Mouse (Mus musculus) kidney, postnatal 0 days (tissue): ENCODE measurements at regions not wholly inside any gene's neighbourhood (a gene's known extent, or its start where the extent isn't known, plus 50 kb on each side); places are given as distances from the start of the nearest gene placed in this dataset.

Experiments used
- ATAC-seq: fragments of 200-750 bp; cut with Nextera tagmentation; replicated peaks from 2 replicates; pipeline ENCODE4 v1.8.0; 2017; ENCODE audit warnings: low read depth, moderate number of reproducible peaks, moderate TSS enrichment, moderate library complexity; ENCODE audit not compliant: low FRiP score
- DNase-seq: peaks from one replicate; pipeline ENCODE4 v3.0.0-alpha.2; 2016; ENCODE audit warnings: low spot score
- H3K27ac ChIP-seq: fragments of 300-500 bp; sonication (generic); 2 replicates; pipeline ENCODE4 v1.5.1; 2014; ENCODE audit warnings: mild to moderate bottlenecking
- H3K27me3 ChIP-seq: fragments of 300-500 bp; sonication (generic); 2 replicates; pipeline ENCODE4 v1.6.1; 2014; ENCODE audit warnings: low read length, mixed read lengths; ENCODE audit not compliant: insufficient read depth
- H3K36me3 ChIP-seq: fragments of 300-500 bp; sonication (generic); 2 replicates; pipeline ENCODE4 v1.6.1; 2014; ENCODE audit warnings: low read length, mixed read lengths; ENCODE audit not compliant: insufficient read depth
- H3K4me1 ChIP-seq: fragments of 300-500 bp; sonication (generic); replicated peaks from 2 replicates; pipeline ENCODE4 v1.6.1; 2014; ENCODE audit warnings: antibody characterized with exemption, low read length, mixed read lengths; ENCODE audit not compliant: insufficient read depth
- H3K4me2 ChIP-seq: fragments of 300-500 bp; sonication (generic); 2 replicates; pipeline ENCODE4 v1.6.1; 2014; ENCODE audit warnings: mild to moderate bottlenecking, low read length, moderate library complexity, mixed read lengths
- H3K4me3 ChIP-seq: fragments of 300-500 bp; sonication (generic); replicated peaks from 2 replicates; pipeline ENCODE4 v1.5.1; 2014; ENCODE audit warnings: low read depth, low read length
- H3K9ac ChIP-seq: fragments of 300-500 bp; sonication (generic); 2 replicates; pipeline ENCODE4 v1.6.1; 2014; ENCODE audit warnings: low read depth, low read length
- H3K9me3 ChIP-seq: fragments of 300-500 bp; sonication (generic); replicated peaks from 2 replicates; pipeline ENCODE4 v1.6.1; 2016; ENCODE audit warnings: low read length, inconsistent platforms, mixed read lengths
- CTCF ChIP-seq: IDR thresholded peaks from 2 replicates; pipeline ENCODE4 v1.5.1; 2016; ENCODE audit warnings: antibody characterized with exemption, low read depth, mild to moderate bottlenecking, moderate library complexity
- WGBS: fragments of 180-500 bp; shearing (Covaris S2); extraction: QIAGEN DNeasy Blood & Tissue Kit; methylation state at CpG from one replicate; pipeline ENCODE4 v1.1.7; 2014; 5-methylcytosine and 5-hydroxymethylcytosine counted together

GRCm38 (mm10) chr10:111111020-111111419 lies 53.5 kb upstream of the Osbpl8 start:
- H3K27me3 ChIP-seq = no peaks in the 10 kb centered on the region
- no peak overlapping the region for H3K9ac ChIP-seq
- H3K27ac ChIP-seq = no peak overlapping the region
- 79% methylated on average over 10 of the region's 10 CpGs for WGBS
- TF ChIP-seq CTCF = no peak
- H3K36me3 ChIP-seq = no peaks in the 10 kb centered on the region
- DNase-seq (no peak), ATAC-seq (no peak)
- no peaks in the 10 kb centered on the region for H3K9me3 ChIP-seq
- no peak overlapping the region for H3K4me3 ChIP-seq
- no peak overlapping the region for H3K4me2 ChIP-seq
- no peaks in the 10 kb centered on the region for H3K4me1 ChIP-seq

- ATAC-seq = no peak
- H3K4me3 ChIP-seq = no peak overlapping the region
- peak; percentile 89 for DNase-seq
- no peaks in the 10 kb centered on the region for H3K36me3 ChIP-seq
- no peaks in the 10 kb centered on the region for H3K9me3 ChIP-seq
- no peak overlapping the region for H3K27ac ChIP-seq
- peak overlapping the region; percentile 41 for H3K4me2 ChIP-seq
- H3K9ac ChIP-seq = no peak overlapping the region
- WGBS = 44% methylated on average over 24 of the region's 24 CpGs
- no peaks in the 10 kb centered on the region for H3K27me3 ChIP-seq
- peak; percentile 87 for TF ChIP-seq CTCF
- no peaks in the 10 kb centered on the region for H3K4me1 ChIP-seq
These were observed 55.6 kb upstream of the Osbpl8 start for GRCm38 (mm10) chr10:111108658-111109633.

GRCm38 (mm10) chr10:111107852-111108251 lies 56.7 kb upstream of the Osbpl8 start:
- Histone ChIP-seq H3K27me3 (no peaks in the 10 kb centered on the region), H3K9ac (no peak overlapping the region), H3K27ac (no peak overlapping the region), H3K9me3 (no peaks in the 10 kb centered on the region), H3K36me3 (no peaks in the 10 kb centered on the region), H3K4me3 (no peak overlapping the region), H3K4me1 (no peaks in the 10 kb centered on the region), H3K4me2 (no peak overlapping the region)
- no peak for TF ChIP-seq CTCF
- DNase-seq = no peak
- ATAC-seq = no peak
- 86% methylated on average over 5 of the region's 5 CpGs for WGBS

GRCm38 (mm10) chr10:111107387-111107786 lies 57.2 kb upstream of the Osbpl8 start:
- 71% methylated on average over 7 of the region's 7 CpGs for WGBS
- 0 out of 2 replicates have a peak, but pooled peaks have one; percentile 18 for ATAC-seq
- no peak for DNase-seq
- Histone ChIP-seq H3K9me3 (no peaks in the 10 kb centered on the region), H3K4me3 (no peak overlapping the region), H3K36me3 (no peaks in the 10 kb centered on the region), H3K4me2 (no peak overlapping the region), H3K4me1 (no peaks in the 10 kb centered on the region), H3K9ac (no peak overlapping the region), H3K27ac (no peak overlapping the region), H3K27me3 (no peaks in the 10 kb centered on the region)
- TF ChIP-seq CTCF = peak; percentile 68

- Histone ChIP-seq H3K27ac (no peak overlapping the region), H3K4me3 (no peak overlapping the region), H3K9me3 (no peaks in the 10 kb centered on the region), H3K9ac (no peak overlapping the region), H3K36me3 (no peaks in the 10 kb centered on the region), H3K4me2 (no peak overlapping the region), H3K27me3 (no peaks in the 10 kb centered on the region), H3K4me1 (no peaks in the 10 kb centered on the region)
- WGBS = 77% methylated on average over 5 of the region's 5 CpGs
- DNase-seq (no peak), ATAC-seq (peak; percentile 65)
- no peak for TF ChIP-seq CTCF
These were observed 58.1 kb upstream of the Osbpl8 start for GRCm38 (mm10) chr10:111106411-111106810.

GRCm38 (mm10) chr10:111105662-111106061 lies 58.9 kb upstream of the Osbpl8 start:
- Histone ChIP-seq H3K9me3 (no peaks in the 10 kb centered on the region), H3K36me3 (no peaks in the 10 kb centered on the region), H3K4me2 (no peak overlapping the region), H3K27ac (no peak overlapping the region), H3K27me3 (no peaks in the 10 kb centered on the region), H3K9ac (no peak overlapping the region), H3K4me1 (no peaks in the 10 kb centered on the region), H3K4me3 (no peak overlapping the region)
- TF ChIP-seq CTCF = no peak
- 90% methylated on average over 5 of the region's 5 CpGs for WGBS
- ATAC-seq (no peak), DNase-seq (no peak)
